Mouse (Mus musculus) erythroblast, adult 5-6 weeks (primary cell): ENCODE results near the gene Cog1. TPM values are rescaled to one million over a fixed set of nuclear protein-coding genes. Genes with fewer than 3 reads are reported as not detected.
A peak's percentile ranks its signal among the peaks of the same experiment; 100 is the strongest.

Experiments used
- ATAC-seq: replicated peaks from 2 replicates; pipeline ENCODE4 v1.8.0; 2016; ENCODE audit warnings: moderate number of reproducible peaks, mild to moderate bottlenecking, moderate TSS enrichment, inconsistent platforms; ENCODE audit not compliant: poor library complexity, low FRiP score, severe bottlenecking
- total RNA-seq, 2 experiments: library from RNA; stranded (forward) in 1 of 2; stranded (reverse) in 1 of 2; fragments of 150-400 nt in 1 of 2; fragments of 200-764, 138-1000 nt in 1 of 2; gene quantifications; 2 replicates each; pipeline versions ENCODE4 v1.2.3 to v1.2.4; 2015 to 2017; ENCODE audit warnings: low replicate concordance in 2 of 2

Gene Cog1
- total RNA-seq, 2 experiments from 2014 or later = 12.7 to 18.3 TPM

GRCm38 (mm10) chr11:113690506-113690905, 41.5 kb downstream of the Cog1 start:
- no peak for ATAC-seq

GRCm38 (mm10) chr11:113691318-113691717, 42.3 kb downstream of the Cog1 start:
- no peak for ATAC-seq

GRCm38 (mm10) chr11:113691851-113692250, 42.9 kb downstream of the Cog1 start:
- ATAC-seq = no peak

DNA sequence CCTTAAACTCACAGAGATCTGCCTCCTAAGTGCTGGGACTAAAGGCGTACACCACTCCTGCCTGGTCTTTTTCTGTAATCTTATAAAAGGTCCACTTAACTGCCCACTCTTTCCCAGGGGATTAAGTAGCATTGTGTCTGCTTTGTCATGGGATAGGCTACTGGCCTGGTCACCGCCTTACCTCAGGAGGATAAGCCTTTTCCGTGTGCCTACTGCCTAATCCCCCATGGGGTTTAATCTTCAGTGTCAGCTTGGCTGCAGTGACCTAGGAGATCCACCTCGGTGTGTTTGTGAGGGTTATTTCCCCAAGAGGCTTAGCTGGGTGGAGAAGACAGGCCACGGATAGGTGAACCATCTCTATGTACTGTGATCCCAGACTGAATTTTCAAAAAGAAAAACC, 48.6 kb downstream of the Cog1 start:
- ATAC-seq = no peak

DNA sequence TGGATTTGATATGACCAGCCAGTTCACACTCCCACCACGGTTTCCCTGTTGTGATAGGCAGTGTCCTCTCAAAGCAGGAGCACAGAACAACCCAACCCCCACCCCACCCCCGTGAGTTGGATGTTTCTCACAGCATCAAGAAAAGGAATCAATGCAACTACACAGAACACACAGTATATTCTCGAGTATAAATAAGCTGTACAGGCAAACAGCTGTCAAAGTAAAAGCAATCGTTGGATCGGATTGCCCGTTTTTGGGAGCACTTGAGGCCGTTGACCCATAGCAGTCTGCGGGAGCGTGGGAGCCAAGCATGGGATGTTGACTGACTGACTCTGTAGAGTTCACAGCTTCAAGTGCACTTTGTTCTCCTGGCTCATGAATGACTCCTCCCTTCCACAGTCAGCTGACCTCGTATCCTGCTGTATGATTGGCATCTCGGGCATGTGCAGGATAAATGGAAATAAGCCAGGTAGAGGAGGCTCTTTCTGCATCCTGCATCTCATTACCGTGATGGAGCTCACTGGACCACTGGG, 49.1 kb downstream of the Cog1 start:
- no peak for ATAC-seq

- ATAC-seq = no peak
Observed at GRCm38 (mm10) chr11:113699643-113700042, 50.7 kb downstream of the Cog1 start.

- ATAC-seq = peak; percentile 86
Observed at GRCm38 (mm10) chr11:113703758-113704157, 54.8 kb downstream of the Cog1 start.

- no peak for ATAC-seq
Observed at GRCm38 (mm10) chr11:113705966-113706652, 57.1 kb downstream of the Cog1 start.

DNA sequence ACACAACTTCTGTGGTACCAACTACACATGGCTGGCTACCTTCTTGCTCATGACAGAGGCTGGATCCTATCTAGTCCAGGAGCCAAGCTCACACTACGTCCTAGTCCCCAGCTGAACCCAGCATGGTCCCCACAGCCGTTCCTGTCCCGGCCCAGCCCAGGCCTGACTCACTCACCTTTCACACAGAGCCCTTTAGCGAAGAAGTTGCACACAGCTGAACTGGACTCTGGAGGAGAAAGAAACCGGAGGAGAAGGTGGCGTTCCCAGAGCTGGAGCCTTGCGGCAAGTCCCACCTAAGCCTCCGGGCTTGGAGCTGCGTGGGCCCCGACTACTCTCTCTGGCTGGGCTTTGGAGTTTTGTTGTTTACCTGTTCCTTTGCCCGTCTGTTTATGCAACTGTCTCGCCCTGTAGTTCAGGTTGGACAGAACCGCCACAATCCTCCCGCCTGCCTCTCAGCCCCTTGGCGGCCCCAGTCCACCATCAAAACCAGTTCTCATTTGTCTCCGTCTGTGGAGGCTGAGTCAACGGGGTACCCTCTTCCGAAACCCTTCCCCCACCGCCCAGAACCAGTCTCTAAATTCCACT, 59.8 kb downstream of the Cog1 start:
- ATAC-seq = no peak

DNA sequence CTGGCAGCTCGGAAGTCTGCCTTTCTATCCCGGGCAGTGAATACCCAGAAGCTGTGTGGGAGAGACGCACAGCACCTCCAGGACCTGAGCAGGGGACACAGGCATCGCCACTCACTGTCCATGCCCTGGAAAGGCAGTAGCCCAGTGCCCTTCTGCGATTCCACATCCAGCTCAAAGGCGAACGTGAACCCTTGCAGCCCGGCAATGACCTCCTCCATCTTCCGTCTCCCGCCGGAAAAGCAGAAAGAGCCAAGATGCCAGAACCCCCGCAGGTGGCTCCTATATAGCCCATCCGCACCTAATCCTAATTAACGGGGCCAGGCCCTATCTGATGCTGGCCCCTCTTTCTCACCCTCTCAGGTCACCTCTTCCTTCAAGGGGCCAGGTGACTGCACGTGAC, 60.3 kb downstream of the Cog1 start:
- no peak for ATAC-seq

GRCm38 (mm10) chr11:113709731-113710256, 60.8 kb downstream of the Cog1 start, which contains the start of gene Cpsf4l:
TSS of gene Cpsf4l (minus strand) at chr11:113710017.
- ATAC-seq = no peak

GRCm38 (mm10) chr11:113710257-113710777, 61.3 kb downstream of the Cog1 start:
- no peak for ATAC-seq

GRCm38 (mm10) chr11:113711061-113711460, 62.1 kb downstream of the Cog1 start:
- ATAC-seq = no peak

DNA sequence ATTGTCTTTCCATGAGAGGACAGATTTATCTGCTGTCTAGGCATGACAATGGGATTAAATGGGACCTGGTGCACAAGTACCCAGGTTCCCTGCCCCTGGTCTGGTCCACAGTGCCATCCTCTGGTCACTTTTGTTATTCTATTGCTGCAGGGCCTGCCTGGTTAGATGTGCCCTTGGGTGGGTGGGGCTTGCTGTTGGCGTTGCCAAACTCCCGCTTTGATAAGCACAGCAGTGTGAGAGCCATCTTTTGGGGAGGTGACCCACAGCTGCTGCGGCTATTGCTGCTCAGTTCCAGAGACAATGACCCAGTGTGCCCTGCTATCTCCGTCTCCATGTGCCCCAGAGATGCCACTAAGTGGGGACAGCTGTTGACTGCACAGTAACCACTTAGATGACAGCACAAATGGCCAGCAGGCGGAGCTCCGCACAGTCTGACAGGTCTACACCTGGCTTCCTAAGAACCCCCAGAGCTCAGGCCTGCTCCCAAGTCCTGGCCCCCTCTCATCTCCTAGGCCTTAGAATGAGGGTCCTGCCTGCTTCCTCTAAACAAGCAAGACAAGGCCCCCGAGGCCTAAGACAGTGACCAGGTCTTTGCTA, 66.2 kb downstream of the Cog1 start:
- ATAC-seq = peak; percentile 78

- ATAC-seq = no peak
Observed at GRCm38 (mm10) chr11:113716132-113716531, 67.2 kb downstream of the Cog1 start.

Other genes with a start within 250 kb of the Cog1 start
- 0.63 TPM in 1 of 2 replicates, not detected in the other for gene Sstr2, start 29.8 kb upstream of the Cog1 start, total RNA-seq (2015; ENCODE audit: low replicate concordance)
- 0.56 TPM in 1 of 2 replicates, not detected in the other for gene Sstr2, start 29.8 kb upstream of the Cog1 start, total RNA-seq (2017; ENCODE audit: low replicate concordance)
- 6.3 and 13.6 TPM in 2 replicates for gene Slc39a11, start 910 bp downstream of the Cog1 start, total RNA-seq (2015; ENCODE audit: low replicate concordance)
- 5.7 and 7.5 TPM in 2 replicates for gene Slc39a11, start 910 bp downstream of the Cog1 start, total RNA-seq (2017; ENCODE audit: low replicate concordance)
- gene Fam104a, start 35.0 kb downstream of the Cog1 start, total RNA-seq (2015; ENCODE audit: low replicate concordance) = 20.0 and 21.7 TPM in 2 replicates
- 23.3 and 37.5 TPM in 2 replicates for gene Fam104a, start 35.0 kb downstream of the Cog1 start, total RNA-seq (2017; ENCODE audit: low replicate concordance)
- gene D11Wsu47e, start 35.2 kb downstream of the Cog1 start, total RNA-seq (2015; ENCODE audit: low replicate concordance) = 1.3 and 8.1 TPM in 2 replicates
- 11.2 and 11.7 TPM in 2 replicates for gene D11Wsu47e, start 35.2 kb downstream of the Cog1 start, total RNA-seq (2017; ENCODE audit: low replicate concordance)
- not detected in 2 replicates for gene Cpsf4l, start 60.8 kb downstream of the Cog1 start, total RNA-seq (2015; ENCODE audit: low replicate concordance)
- gene Cpsf4l, start 60.8 kb downstream of the Cog1 start, total RNA-seq (2017; ENCODE audit: low replicate concordance) = not detected in 2 replicates
- gene Cdc42ep4, start 102.7 kb downstream of the Cog1 start, total RNA-seq (2015; ENCODE audit: low replicate concordance) = 4.4 and 5.0 TPM in 2 replicates
- 6.7 and 9.9 TPM in 2 replicates for gene Cdc42ep4, start 102.7 kb downstream of the Cog1 start, total RNA-seq (2017; ENCODE audit: low replicate concordance)